Mouse (Mus musculus): ENCODE data around the gene Zfp654.
A peak's percentile ranks its signal among the peaks of the same experiment; 100 is the strongest.

The Zfp654 gene

DNA sequence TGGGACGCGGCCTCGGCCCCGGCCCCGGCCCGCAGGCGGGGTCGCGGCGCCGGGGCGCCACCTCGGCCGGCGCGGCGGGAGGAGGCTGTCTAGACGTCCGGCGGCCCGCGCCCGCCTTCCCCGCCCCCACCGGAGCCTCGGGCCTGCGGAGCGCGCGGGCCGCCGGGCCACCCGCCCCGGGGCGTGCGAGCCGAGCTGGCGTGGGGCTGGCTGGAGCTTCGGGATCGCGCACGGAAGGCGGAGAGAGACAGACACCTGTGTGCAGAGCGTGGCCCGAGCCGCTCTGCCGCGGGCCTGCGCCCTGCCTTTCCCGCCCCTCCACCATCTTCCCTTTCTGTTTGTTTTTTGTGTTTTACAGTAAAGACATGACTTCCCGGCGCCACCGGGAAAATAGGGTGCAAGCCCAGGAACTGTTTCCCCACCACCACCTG, 1.0 kb upstream of the Zfp654 start:
- no peak for DNase-seq (ENCODE audit: low spot score)

DNA sequence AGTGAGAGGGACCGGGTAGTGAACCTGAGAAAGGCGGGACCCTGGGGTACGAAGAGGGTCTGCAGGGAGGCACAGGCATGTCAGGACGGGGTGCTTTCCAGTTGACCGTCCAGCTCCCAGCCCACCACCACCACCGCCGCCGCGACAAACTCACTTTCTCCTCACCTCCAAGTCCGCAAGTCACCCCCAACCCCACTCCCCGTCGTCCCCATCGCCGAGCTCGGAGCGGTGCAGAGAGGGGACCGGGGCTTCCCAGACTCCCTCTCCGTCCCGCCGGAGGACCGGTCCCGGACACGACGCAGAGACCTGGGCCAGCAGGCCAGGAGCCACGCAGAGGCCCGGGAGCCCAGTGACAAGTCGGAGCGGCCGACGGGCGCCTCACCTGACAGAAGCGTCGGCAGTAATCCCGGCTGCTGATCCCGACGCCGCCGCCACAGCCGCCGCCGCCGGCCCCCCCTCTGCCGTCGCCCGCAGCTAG, 328 bp downstream of the Zfp654 start:
- DNase-seq (ENCODE audit: low spot score): peak; percentile 35

- no peak for DNase-seq (ENCODE audit: low spot score)
Observed at GRCm38 (mm10) chr16:64850287-64851084, 966 bp downstream of the Zfp654 start.

DNA sequence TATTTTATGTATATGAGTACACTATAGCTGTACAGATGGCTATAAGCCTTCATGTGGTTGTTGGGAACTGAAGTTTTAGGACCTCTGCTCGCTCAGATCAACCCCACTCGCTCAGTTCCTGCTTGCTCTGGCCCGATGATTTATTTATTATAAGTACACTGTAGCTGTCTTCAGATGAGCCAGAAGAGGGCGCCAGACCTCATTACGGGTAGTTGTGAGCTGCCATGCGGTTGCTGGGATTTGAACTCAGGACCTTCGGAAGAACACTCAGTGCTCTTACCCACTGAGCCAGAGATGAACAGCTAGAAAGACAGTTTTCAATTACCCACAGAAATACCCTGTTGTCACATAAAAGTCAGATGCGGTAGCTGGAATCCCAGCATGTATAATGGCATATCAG, 5.5 kb downstream of the Zfp654 start:
- DNase-seq (ENCODE audit: low spot score): no peak

DNA sequence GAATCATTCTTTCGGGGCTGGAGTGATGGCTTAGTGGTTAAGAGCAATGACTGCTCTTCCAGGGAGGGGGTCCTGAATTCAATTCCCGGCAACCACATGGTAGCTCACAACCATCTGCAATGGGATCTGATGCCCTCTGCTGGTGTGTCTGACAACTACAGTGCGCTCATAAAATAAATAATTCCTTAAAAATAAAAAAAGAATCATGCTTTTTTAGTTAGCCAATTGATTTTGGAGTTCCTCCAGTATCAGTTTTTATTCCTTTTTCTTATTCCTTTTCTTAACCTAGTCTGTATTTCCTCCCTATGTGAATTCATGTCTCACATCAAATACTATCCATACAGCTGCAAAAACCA, 9.1 kb downstream of the Zfp654 start:
- no peak for DNase-seq (ENCODE audit: low spot score)

DNA sequence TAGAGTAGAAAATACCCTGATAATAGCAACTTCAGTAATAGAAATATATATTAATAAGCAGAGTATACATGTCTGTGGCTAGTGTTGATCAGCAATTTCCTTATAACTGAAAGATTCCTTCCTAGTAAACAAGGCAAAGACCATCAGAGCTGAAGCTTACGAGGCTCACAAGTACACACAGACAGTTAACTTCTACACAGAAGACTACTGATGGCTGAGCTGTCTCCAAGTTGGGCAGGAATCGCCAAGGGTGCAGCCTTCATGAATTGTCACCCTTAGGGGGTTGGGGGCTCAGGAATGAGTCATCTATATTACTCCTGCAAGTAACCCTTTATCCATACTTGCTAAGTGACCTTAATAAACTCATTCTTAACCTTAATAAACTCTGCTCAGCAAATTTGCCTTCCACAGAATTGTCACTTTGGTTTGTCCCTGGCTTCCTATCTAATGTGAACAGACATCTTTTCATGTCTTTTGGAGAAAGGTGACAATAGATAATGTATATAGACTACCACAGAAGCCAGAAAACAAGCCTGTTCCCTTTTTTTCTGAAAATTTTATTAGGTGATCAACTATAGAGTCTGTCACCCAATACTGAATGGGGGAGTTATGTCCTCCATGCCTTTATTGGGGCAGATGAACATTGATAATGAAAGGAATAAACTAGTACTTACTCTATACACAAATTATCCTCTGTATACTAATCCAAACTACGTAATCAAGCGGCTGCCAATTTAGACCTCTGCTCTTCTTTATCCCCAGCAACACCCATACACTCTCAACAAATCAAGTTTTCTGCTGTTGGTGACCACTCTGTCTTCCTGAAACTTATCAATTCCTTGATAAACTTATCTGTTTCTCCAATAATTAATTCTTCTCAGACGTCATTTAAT, 9.7 kb downstream of the Zfp654 start:
- peak; percentile 67 for DNase-seq (ENCODE audit: low spot score)

- no peak for DNase-seq (ENCODE audit: low spot score)
Observed at GRCm38 (mm10) chr16:64836709-64837108, 14.7 kb downstream of the Zfp654 start.

DNA sequence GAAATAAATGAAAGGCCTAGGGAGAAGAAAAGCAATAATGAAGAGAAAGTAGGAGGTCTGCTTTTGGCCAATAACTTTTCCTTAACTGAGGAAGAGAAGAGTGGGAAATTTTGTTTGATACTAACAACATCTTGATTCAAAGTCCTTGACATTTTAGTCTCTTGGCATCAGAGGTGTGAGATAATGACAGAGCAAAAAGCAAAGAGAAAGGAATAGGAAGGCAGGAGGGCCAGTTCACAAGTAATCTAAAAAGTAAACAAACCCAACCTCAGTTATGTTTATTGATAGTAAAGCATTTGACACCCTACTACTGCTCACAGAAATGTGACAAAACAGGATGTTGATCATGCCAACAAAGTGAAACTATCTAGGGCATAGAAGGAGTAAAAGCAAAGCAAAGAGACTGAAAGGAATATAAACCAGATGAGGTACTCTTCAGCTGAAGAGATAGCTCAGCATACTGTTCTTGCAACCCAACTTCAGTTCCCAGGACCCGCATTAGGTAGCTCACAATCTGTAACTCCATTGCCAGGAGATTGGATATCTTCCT, 15.4 kb downstream of the Zfp654 start:
- no peak for DNase-seq (ENCODE audit: low spot score)

DNA sequence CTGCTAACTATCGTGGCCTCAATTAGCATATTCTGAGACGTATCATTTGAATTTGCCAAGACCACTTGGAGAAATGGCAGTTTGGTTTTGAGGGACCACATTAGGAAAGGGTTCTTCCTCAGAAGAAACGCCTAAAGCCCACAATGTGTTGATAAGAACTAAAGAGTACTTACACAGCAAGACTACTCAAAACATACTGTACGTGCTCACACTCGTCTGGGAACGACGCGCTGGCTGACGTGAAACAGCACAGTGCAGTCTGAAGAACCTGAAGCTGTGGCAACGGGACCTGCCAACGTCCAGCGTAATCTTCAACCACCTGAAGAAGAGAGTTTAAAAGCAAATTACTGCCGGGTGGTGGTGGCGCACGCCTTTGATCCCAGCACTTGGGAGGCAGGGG, 21.2 kb downstream of the Zfp654 start:
- no peak for DNase-seq (ENCODE audit: low spot score)

DNA sequence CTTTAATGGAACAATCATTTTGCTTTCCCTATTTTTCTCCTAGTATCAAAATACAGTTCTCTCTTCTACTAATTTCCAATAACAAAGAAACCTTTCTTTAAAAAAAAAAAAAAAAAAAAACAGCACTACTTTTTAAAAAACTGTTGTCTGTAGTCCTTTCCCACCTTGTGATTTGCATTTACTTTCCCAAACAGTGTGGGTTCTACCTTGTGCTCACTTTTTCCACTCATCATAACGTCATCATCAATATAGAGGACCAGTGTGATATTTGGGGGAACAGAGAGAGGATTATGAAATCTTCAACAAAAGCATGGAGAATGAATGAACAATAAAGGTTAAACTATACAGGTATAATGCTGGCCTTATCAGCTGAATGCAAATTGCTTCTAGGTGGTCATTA, 27.0 kb downstream of the Zfp654 start:
- DNase-seq (ENCODE audit: low spot score): no peak

- no peak for DNase-seq (ENCODE audit: low spot score)
Observed at GRCm38 (mm10) chr16:64823890-64824289, 27.6 kb downstream of the Zfp654 start.

GRCm38 (mm10) chr16:64817094-64817765, 34.2 kb downstream of the Zfp654 start:
- DNase-seq (ENCODE audit: low spot score): peak; percentile 16

GRCm38 (mm10) chr16:64803041-64803440, 48.4 kb downstream of the Zfp654 start:
- no peak for DNase-seq (ENCODE audit: low spot score)

DNA sequence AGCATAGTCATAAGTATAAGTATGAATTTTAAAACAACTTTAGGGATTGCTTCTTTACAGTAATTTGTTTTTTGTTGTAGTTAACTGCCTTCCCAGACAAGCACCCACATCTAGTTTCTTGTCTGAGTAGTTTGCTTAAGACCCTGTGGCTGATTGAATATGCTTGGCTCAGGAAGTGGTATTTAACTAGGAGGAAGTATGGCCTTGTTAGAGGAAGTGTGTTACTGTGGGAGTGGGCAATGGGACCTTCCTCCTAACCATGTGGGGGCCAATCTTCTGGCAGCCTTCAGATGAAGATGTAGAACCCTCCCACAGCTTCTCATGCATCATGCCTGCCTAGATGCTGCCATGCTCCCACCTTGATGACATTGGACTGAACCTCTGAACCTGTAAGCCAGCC, 49.8 kb downstream of the Zfp654 start:
- no peak for DNase-seq (ENCODE audit: low spot score)

DNA sequence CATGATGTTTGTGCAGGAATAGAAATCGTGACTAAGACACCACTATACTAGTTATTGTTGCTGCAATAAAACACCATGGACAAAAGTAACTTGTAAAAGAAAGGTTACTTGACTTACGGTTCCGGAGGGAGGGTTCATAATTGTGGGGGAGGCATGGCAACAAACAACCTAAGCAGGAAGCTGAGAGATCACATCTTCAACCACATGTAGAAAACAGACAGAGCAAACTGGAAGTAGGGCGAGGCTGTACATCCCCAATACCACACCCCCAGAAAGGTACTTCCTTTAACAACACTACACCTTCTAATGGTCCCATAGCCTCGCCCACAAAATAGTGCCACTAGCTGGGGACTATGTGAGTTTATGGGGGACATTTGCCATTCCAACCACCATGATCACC, 51.1 kb downstream of the Zfp654 start:
- no peak for DNase-seq (ENCODE audit: low spot score)

- no peak for DNase-seq (ENCODE audit: low spot score)
Observed at GRCm38 (mm10) chr16:64794802-64795201, 56.6 kb downstream of the Zfp654 start.

- DNase-seq (ENCODE audit: low spot score): no peak
Observed at GRCm38 (mm10) chr16:64789706-64790105, 61.7 kb downstream of the Zfp654 start.

DNA sequence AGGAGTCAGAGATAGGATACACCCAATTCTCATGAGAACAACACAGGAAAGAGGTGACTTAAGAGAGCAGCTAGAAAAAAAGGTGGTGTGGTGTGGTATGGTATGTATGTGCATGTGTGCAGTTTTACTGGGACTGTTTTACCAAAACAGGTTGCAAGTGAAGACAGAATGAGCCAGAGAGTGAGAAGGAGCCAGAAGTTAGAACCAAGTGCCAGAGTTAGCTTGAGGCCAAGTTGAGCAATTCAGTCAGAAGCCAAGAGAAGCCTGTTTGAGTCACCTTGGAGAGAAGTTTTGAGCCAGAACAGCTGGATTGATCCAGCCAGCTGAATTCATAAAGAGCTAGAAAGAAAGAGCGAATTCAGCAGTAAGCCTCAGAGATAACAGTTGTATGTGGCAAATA, 75.9 kb downstream of the Zfp654 start:
- no peak for DNase-seq (ENCODE audit: low spot score)

GRCm38 (mm10) chr16:64771431-64771818, 80.0 kb downstream of the Zfp654 start:
- peak; percentile 7 for DNase-seq (ENCODE audit: low spot score)

DNA sequence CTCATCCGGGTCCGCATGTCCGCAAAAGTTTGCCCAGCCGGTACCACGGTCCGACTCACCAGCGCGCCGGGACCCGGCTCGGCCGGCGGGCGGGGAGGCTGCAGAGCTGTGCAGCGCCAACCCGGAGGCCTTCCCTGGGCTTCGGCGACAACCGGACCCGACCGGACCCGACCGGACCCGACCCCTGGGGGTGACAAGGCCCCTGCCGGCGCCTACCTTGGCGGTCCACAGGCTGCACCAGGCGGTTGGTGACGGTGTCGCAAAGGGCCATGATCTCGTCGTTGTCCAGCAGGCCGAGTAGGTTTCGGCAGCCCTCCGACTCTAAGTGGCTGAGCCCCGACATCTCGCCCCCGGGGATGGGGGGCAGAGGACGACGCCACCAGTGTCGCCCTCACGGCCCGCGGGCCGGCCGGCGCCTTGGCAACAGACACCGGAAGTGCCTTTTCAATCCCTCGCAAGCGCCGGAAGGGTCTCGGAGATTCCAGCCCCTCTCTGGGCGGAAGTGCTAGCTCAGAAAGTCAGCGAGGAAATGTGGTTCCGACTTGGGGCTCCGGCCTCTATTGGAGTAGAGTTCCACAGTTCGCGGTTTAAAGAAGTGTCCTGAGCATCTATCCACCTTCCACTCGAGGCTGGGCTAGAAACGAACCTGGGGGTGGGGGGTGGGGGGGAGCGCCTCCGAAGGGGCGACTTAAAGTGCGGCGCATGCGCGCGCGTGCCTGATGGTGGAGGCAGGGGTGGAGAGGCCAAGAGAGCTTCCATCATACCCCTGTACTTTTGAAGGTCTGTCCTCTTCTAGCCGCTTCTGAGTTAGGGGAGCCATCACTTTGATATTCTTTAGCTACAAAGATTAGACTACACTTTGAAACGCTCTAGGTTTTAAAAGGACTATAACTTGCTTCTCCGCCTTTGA, 80.7 kb downstream of the Zfp654 start, which contains the start of gene 4930453N24Rik:
Gene 4930453N24Rik (minus strand): TSS at position 641 of the 910 bp plus-strand sequence.
- peak; percentile 82 for DNase-seq (ENCODE audit: low spot score)

DNA sequence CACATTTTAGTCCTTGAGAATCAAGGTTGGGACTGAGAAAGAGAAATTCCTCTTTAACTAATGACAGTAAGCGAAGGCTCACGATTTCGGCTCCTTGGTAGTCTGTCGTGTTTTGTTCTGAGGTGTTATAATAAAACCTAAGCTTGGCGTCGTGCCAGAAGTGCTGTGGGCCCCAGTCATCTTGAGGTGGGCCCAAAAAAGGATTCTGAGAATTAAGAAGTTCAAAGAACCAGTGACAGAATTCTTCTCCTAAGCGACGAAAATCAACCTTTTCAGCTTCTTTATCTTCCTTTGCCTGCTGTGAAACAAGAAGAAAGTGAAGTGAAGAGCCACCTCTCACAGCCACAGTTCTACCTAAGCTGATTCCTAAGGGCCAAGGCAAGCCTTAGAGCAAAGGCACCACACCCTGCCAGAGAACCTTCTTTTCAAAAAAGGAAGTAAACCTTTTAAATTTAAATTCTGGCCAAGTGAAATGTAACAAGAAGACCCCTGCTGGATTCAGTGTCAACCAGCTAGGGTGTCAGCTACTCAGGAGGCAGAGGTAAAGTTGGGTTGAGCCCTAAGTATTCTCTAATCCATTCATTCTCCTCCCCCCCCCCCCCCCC, 84.7 kb downstream of the Zfp654 start:
- no peak for DNase-seq (ENCODE audit: low spot score)
